Comparison of ENCODE assay signal across 8 mouse cellular contexts in genomic region chr12:86771823-86772427, GRCm38 (mm10). TPM values are rescaled to one million over a fixed set of nuclear protein-coding genes. Genes with fewer than 3 reads are reported as not detected.
DNase-seq lines count a peak whose midpoint lies in the region; ATAC-seq and TF ChIP-seq lines count a peak whose summit lies in the region.

No protein-coding gene starts in this region.

- peaks cover 7% of the 10 kb centered on the region for H3K4me1 ChIP-seq in embryonic fibroblast, embryonic 13.5 days (ENCODE audit: control insufficient read depth, insufficient read depth, low read length)
- H3K4me1 ChIP-seq in heart, embryonic 12.5 days (replicated peaks) = peaks cover 24% of the 10 kb centered on the region
- H3K4me1 ChIP-seq in liver, embryonic 12.5 days = peaks cover 3% of the 10 kb centered on the region; the same call in 1 of the 2 replicates
- H3K4me1 ChIP-seq in stomach, embryonic 15.5 days = peaks cover 10% of the 10 kb centered on the region; the same call in 1 of the 2 replicates

- no peaks in the 10 kb centered on the region for H3K36me3 ChIP-seq in heart, embryonic 12.5 days
- H3K36me3 ChIP-seq in liver, embryonic 12.5 days = no peaks in the 10 kb centered on the region
- H3K36me3 ChIP-seq in stomach, embryonic 15.5 days = no peaks in the 10 kb centered on the region

- H3K4me3 ChIP-seq in embryonic fibroblast, embryonic 13.5 days (ENCODE audit: insufficient read depth, low read length) = no peak overlapping the region
- H3K4me3 ChIP-seq in heart, embryonic 12.5 days = no peak overlapping the region
- H3K4me3 ChIP-seq in liver, embryonic 12.5 days = no peak overlapping the region
- H3K4me3 ChIP-seq in stomach, embryonic 15.5 days (replicated peaks) = no peak overlapping the region

- ATAC-seq in heart, embryonic 12.5 days (ENCODE audit: insufficient number of reproducible peaks, low FRiP score) = peak; percentile 56; the same call in 1 of the 2 replicates
- 0 out of 2 replicates have a peak, but pooled peaks have one; percentile 43 for ATAC-seq in liver, embryonic 12.5 days
- peak; percentile 48; the same call in 1 of the 2 replicates for ATAC-seq in stomach, embryonic 15.5 days (ENCODE audit: insufficient read depth, low FRiP score, low read depth)

- peak; percentile 85 for TF ChIP-seq CTCF in embryonic fibroblast, embryonic 13.5 days (IDR thresholded peaks at IDR 0.05; ENCODE audit: borderline replicate concordance, insufficient read depth, low read length)

- no peaks in the 10 kb centered on the region for H3K27me3 ChIP-seq in heart, embryonic 12.5 days (replicated peaks)
- H3K27me3 ChIP-seq in liver, embryonic 12.5 days (replicated peaks) = no peaks in the 10 kb centered on the region
- H3K27me3 ChIP-seq in stomach, embryonic 15.5 days (replicated peaks) = no peaks in the 10 kb centered on the region

- no peak overlapping the region for H3K4me2 ChIP-seq in heart, embryonic 12.5 days
- H3K4me2 ChIP-seq in liver, embryonic 12.5 days = no peak overlapping the region
- peak overlapping the region; percentile 23; the same call in 1 of the 2 replicates for H3K4me2 ChIP-seq in stomach, embryonic 15.5 days

- TF ChIP-seq POLR2A in embryonic fibroblast, embryonic 13.5 days (IDR thresholded peaks at IDR 0.05; ENCODE audit: low read depth, low read length) = no peak

- peak; percentile 86 for DNase-seq in CD4-positive helper T cell, adult 2 months (ENCODE audit: low read depth, low spot score)
- peak; percentile 97 for DNase-seq in brain, adult 2 months (ENCODE audit: low read depth, low spot score)
- DNase-seq in kidney, postnatal 14 days = peak; percentile 95
- DNase-seq in neural tube, embryonic 10.5 days (ENCODE audit: extremely low spot score, low spot score) = peak; percentile 93

- 0 out of 2 replicates have a peak, but pooled peaks cover 3% of the 10 kb centered on the region for H3K9me3 ChIP-seq in heart, embryonic 12.5 days (replicated peaks)
- no peaks in the 10 kb centered on the region for H3K9me3 ChIP-seq in liver, embryonic 12.5 days (replicated peaks)
- H3K9me3 ChIP-seq in stomach, embryonic 15.5 days = no peaks in the 10 kb centered on the region

- no peak overlapping the region for H3K9ac ChIP-seq in heart, embryonic 12.5 days
- H3K9ac ChIP-seq in liver, embryonic 12.5 days = no peak overlapping the region
- no peak overlapping the region for H3K9ac ChIP-seq in stomach, embryonic 15.5 days

- WGBS in heart, embryonic 12.5 days = 10% methylated on average over 12 of the region's 12 CpGs
- WGBS in liver, embryonic 12.5 days (ENCODE audit: insufficient replicate concordance) = 11% methylated on average over 12 of the region's 12 CpGs
- 11% methylated on average over 12 of the region's 12 CpGs for WGBS in stomach, embryonic 15.5 days

- H3K27ac ChIP-seq in embryonic fibroblast, embryonic 13.5 days (ENCODE audit: insufficient read depth, low read length) = no peak overlapping the region
- H3K27ac ChIP-seq in heart, embryonic 12.5 days (ENCODE audit: poor library complexity, severe bottlenecking) = no peak overlapping the region
- no peak overlapping the region for H3K27ac ChIP-seq in liver, embryonic 12.5 days
- no peak overlapping the region for H3K27ac ChIP-seq in stomach, embryonic 15.5 days

RNA-seq across cellular contexts. Expression of gene Lrrc74a, which starts 37.8 kb away (rescaled TPM):
- polyA plus RNA-seq in embryonic fibroblast, embryonic 13.5 days (2011; ENCODE audit: insufficient read length, low read depth, missing spikeins) = not detected in 2 replicates
- polyA plus RNA-seq in heart, embryonic 12.5 days (2016; fragmentation: Nextera tagmentation; extraction: Ambion mirVana) = not detected in 2 replicates
- polyA plus RNA-seq in liver, embryonic 12.5 days (2016; fragmentation: Nextera tagmentation; extraction: Ambion mirVana) = not detected in 2 replicates
- polyA plus RNA-seq in stomach, embryonic 15.5 days (2015; fragmentation: Nextera tagmentation; extraction: Ambion mirVana) = 0.08 TPM in 1 of 2 replicates, not detected in the other

RNA-seq across cellular contexts. Expression of gene Angel1, which starts 45.7 kb away (rescaled TPM):
- 2.1 and 2.3 TPM in 2 replicates for polyA plus RNA-seq in embryonic fibroblast, embryonic 13.5 days (2011; ENCODE audit: insufficient read length, low read depth, missing spikeins)
- polyA plus RNA-seq in heart, embryonic 12.5 days (2016; fragmentation: Nextera tagmentation; extraction: Ambion mirVana) = 10.6 and 12.3 TPM in 2 replicates
- 2.3 and 2.8 TPM in 2 replicates for polyA plus RNA-seq in liver, embryonic 12.5 days (2016; fragmentation: Nextera tagmentation; extraction: Ambion mirVana)
- 7.1 and 9.0 TPM in 2 replicates for polyA plus RNA-seq in stomach, embryonic 15.5 days (2015; fragmentation: Nextera tagmentation; extraction: Ambion mirVana)
